Mouse (Mus musculus): ENCODE results near the gene Ube2a. TPM values are rescaled to one million over a fixed set of nuclear protein-coding genes. Genes with fewer than 3 reads are reported as not detected.

The Ube2a gene
- polyA plus RNA-seq, 1 experiment from 2014 or later: 115 TPM

DNA sequence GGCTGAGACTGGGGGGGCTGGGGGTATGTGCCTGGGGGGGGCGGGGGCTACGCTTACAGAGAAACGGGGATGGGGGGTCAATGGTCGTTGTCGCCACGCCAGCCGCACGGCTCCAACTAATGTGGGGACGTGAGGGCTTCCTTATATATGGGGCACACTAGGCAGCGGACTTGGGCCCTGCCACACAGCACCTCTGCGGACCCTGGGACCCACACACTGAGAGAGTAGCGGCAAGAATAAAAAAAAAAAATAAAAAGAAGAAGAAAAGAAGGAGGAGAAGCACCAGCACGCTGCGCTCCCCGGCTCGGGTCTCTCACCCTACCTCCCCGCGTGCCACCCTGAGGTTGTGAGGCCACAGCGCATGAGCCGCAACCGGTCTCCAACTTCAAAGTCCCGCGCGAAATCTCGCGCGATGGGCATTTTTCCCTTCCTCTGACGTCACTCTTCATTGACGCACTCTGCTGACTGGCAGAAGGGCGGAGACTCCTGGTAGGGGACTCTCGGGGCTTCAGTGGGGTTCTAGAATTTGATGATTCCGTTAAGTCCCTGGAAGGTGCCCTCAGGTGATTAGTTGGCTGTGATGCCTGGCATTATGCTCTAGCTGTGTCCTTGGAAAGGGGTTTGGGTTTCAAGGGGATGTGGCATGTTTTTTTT is 29.5 kb downstream of the Ube2a start:
- ATAC-seq (ENCODE audit: low FRiP score, low read depth): peak; percentile 96
- 17% methylated on average over 30 of the region's 32 CpGs for WGBS
- Histone ChIP-seq H3K9ac (peak overlapping the region; percentile 68), H3K4me2 (peak overlapping the region; percentile 55), H3K4me3 (peak overlapping the region; percentile 58), H3K27me3 (no peaks in the 10 kb centered on the region), H3K36me3 (no peaks in the 10 kb centered on the region), H3K9me3 (no peaks in the 10 kb centered on the region), H3K4me1 (replicated peaks) (peaks cover 9% of the 10 kb centered on the region), H3K27ac (replicated peaks) (peak overlapping the region; percentile 87)

DNA sequence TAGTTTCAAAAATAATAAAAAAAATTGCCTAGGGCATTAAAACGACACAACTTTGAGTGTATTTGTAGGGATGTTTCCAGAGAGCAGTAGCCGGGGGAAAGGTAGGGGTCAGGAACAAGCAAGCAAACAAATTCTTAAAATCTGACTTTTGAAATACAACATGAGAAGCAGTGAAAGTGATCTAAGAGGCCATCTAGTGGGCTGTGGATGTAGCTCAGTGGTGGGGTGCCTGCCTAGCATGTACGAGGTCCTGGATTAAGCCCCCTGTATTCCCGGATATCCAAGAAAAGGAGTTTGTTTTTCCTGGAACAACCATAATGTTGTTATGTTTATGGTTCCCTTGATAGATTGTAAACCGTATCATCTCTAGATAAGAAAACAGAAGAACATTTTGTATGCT is 32.8 kb downstream of the Ube2a start:
- 36% methylated on average over 5 of the region's 5 CpGs for WGBS
- no peaks in the 10 kb centered on the region for H3K27me3 ChIP-seq
- H3K9me3 ChIP-seq: no peaks in the 10 kb centered on the region
- no peak overlapping the region for H3K4me3 ChIP-seq
- no peak for ATAC-seq (ENCODE audit: low FRiP score, low read depth)
- H3K9ac ChIP-seq: no peak overlapping the region
- no peaks in the 10 kb centered on the region for H3K4me1 ChIP-seq (replicated peaks)
- no peak overlapping the region for H3K27ac ChIP-seq (replicated peaks)
- H3K36me3 ChIP-seq: no peaks in the 10 kb centered on the region
- no peak overlapping the region for H3K4me2 ChIP-seq

DNA sequence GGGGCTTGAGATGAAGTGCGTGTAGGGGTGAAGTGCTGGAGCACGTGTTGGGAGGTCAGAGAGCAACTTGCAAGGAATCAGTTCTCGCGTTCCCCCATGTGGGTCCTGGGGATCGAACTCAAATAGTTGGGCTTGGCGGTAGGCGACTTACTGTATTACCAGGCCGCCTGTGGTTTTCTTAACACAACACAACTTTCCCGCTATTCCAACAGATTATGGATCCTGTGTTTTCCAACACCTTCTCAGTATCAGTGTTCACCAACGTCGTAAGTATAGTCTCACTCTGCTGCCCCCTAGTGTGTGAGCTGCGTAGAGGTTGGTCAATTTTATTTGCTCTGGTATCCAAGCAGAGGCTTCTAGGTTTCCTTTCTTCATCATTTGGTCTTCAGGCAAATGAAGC is 37.6 kb downstream of the Ube2a start:
- H3K27ac ChIP-seq (replicated peaks): no peak overlapping the region
- H3K4me2 ChIP-seq: no peak overlapping the region
- no peaks in the 10 kb centered on the region for H3K4me1 ChIP-seq (replicated peaks)
- H3K36me3 ChIP-seq: no peaks in the 10 kb centered on the region
- 48% methylated on average over 12 of the region's 12 CpGs for WGBS
- no peaks in the 10 kb centered on the region for H3K9me3 ChIP-seq
- no peak overlapping the region for H3K9ac ChIP-seq
- no peaks in the 10 kb centered on the region for H3K27me3 ChIP-seq
- no peak overlapping the region for H3K4me3 ChIP-seq
- ATAC-seq (ENCODE audit: low FRiP score, low read depth): no peak

DNA sequence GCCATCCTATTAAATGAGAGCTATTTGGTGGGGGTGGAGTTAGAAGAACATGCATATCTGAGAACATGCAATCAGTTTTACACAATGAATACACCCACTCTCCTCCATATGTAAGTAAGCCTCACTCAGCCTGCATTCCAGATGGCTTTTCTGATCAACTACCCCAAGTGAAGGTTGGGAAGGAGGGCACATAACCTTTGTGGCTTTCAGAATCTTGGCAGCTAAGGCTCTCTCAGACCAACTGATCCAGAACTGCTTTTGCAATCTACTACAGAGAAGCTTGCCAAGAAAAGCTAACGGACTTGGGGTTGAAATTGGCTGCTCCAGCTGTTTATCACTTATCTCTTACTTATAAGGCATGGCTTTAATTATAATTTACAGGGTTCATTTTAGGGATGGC is 44.0 kb downstream of the Ube2a start:
- Histone ChIP-seq H3K4me1 (replicated peaks) (no peaks in the 10 kb centered on the region), H3K27ac (replicated peaks) (no peak overlapping the region), H3K4me2 (no peak overlapping the region), H3K27me3 (no peaks in the 10 kb centered on the region), H3K4me3 (no peak overlapping the region), H3K9ac (no peak overlapping the region), H3K9me3 (no peaks in the 10 kb centered on the region), H3K36me3 (no peaks in the 10 kb centered on the region)
- no peak for ATAC-seq (ENCODE audit: low FRiP score, low read depth)
- 77% methylated on average over 1 of the region's 1 CpGs for WGBS

DNA sequence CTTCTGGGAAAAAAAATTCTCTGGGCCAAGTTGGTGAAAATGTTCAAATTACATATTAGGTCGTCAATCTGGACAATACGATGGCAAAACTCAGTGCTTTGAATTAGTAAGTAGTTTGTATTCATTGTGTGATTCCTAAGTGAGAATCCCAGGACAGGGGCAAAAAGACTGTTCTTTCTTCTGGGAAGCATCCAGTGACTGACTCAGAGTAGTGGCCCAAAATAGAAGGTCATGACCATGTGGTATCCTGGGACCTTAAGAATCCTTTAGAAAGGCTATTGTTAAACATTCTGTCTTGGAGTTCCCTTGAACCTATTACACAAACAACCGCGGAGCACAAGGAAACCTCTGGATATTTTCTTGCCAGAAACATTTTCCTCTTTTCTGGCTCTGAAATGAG is 47.6 kb downstream of the Ube2a start:
- WGBS: 91% methylated on average over 4 of the region's 4 CpGs
- Histone ChIP-seq H3K4me2 (no peak overlapping the region), H3K36me3 (no peaks in the 10 kb centered on the region), H3K4me1 (replicated peaks) (no peaks in the 10 kb centered on the region), H3K9me3 (no peaks in the 10 kb centered on the region), H3K9ac (no peak overlapping the region), H3K27ac (replicated peaks) (no peak overlapping the region), H3K4me3 (no peak overlapping the region), H3K27me3 (no peaks in the 10 kb centered on the region)
- no peak for ATAC-seq (ENCODE audit: low FRiP score, low read depth)

DNA sequence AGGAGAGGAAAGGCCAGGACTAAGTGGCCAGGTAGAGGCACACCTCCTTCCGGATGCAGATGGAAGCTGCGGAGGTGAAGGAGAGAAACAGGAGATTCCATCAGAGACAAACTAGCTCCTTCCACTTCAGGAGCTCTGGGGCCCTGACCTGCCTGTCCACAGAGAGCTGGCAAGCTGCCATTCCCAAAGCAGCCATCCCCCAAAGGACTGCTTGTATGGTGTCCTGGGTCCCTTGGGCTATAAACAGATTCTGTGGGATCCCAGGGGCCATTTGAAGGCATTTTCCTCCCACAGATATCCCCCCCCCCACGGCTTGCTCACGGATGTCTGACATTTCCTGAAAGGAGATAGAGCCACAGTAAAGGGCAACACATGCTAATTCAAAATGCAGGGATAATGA is 55.1 kb downstream of the Ube2a start:
- no peak overlapping the region for H3K9ac ChIP-seq
- no peak overlapping the region for H3K4me2 ChIP-seq
- H3K4me1 ChIP-seq (replicated peaks): no peaks in the 10 kb centered on the region
- WGBS: 76% methylated on average over 4 of the region's 4 CpGs
- no peak overlapping the region for H3K4me3 ChIP-seq
- no peaks in the 10 kb centered on the region for H3K27me3 ChIP-seq
- H3K36me3 ChIP-seq: no peaks in the 10 kb centered on the region
- H3K9me3 ChIP-seq: no peaks in the 10 kb centered on the region
- ATAC-seq (ENCODE audit: low FRiP score, low read depth): no peak
- no peak overlapping the region for H3K27ac ChIP-seq (replicated peaks)

DNA sequence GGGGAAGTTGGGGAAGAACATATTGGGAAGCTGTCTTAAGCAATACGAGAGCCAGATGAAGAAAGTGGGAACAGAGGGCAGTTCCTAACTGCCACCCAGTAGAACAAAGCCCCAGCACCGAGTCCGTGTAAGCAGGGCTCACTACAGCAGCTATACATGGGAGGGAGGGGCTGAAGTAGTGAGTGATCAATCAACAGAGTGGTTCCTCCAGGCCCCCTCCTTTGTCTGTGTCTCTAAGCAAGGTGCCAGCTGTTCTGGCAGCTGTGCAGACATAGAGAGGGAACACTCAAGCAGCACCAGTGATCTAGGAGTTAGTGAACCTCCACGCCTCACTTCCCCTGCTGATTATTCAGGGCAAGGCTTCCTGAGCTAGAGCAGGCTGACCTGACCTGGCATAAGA is 56.0 kb downstream of the Ube2a start:
- Histone ChIP-seq H3K4me3 (no peak overlapping the region), H3K27me3 (no peaks in the 10 kb centered on the region), H3K36me3 (no peaks in the 10 kb centered on the region), H3K27ac (replicated peaks) (no peak overlapping the region), H3K9ac (no peak overlapping the region), H3K9me3 (no peaks in the 10 kb centered on the region), H3K4me2 (no peak overlapping the region), H3K4me1 (replicated peaks) (no peaks in the 10 kb centered on the region)
- ATAC-seq (ENCODE audit: low FRiP score, low read depth): no peak
- 63% methylated on average over 4 of the region's 4 CpGs for WGBS

DNA sequence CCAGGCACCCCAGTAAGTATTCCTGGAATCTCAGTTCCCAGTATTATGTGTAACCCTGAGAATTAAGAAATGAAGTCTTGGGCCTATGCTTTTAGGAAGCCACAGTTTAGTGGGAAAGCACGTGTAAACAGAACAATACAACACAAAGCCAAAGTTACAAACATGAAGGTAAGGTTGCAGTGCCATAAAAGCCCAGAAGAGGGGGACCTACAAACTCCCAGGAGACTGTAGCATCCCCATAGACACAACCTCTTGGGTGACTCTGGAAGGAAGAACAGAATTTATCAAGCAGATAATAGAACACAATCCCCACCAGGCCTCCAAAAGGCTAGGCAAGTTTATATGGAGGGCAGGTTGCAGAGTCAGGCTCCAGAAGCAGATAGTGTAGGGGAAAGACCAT is 56.9 kb downstream of the Ube2a start:
- Histone ChIP-seq H3K27ac (replicated peaks) (no peak overlapping the region), H3K36me3 (no peaks in the 10 kb centered on the region), H3K4me3 (no peak overlapping the region), H3K27me3 (no peaks in the 10 kb centered on the region), H3K9ac (no peak overlapping the region), H3K9me3 (no peaks in the 10 kb centered on the region), H3K4me1 (replicated peaks) (no peaks in the 10 kb centered on the region), H3K4me2 (no peak overlapping the region)
- WGBS: 56% methylated on average over 1 of the region's 1 CpGs
- ATAC-seq (ENCODE audit: low FRiP score, low read depth): no peak

Other genes with a start within 250 kb of the Ube2a start
- 6.1 and 6.3 TPM in 2 replicates for gene Akap17b, start 228.5 kb upstream of the Ube2a start, polyA plus RNA-seq (2015; fragmentation: Nextera tagmentation; extraction: Ambion mirVana)
- gene Slc25a43, start 130.2 kb upstream of the Ube2a start, polyA plus RNA-seq (2015; fragmentation: Nextera tagmentation; extraction: Ambion mirVana): 0.44 and 1.3 TPM in 2 replicates
- gene Slc25a5, start 78.2 kb upstream of the Ube2a start, polyA plus RNA-seq (2015; fragmentation: Nextera tagmentation; extraction: Ambion mirVana): 506 and 575 TPM in 2 replicates
- gene C330007P06Rik, start 211 bp downstream of the Ube2a start, polyA plus RNA-seq (2015; fragmentation: Nextera tagmentation; extraction: Ambion mirVana): 21.6 and 22.8 TPM in 2 replicates
- gene Nkrf, start 29.0 kb downstream of the Ube2a start, polyA plus RNA-seq (2015; fragmentation: Nextera tagmentation; extraction: Ambion mirVana): 14.8 and 16.1 TPM in 2 replicates
- gene Sept6, start 117.9 kb downstream of the Ube2a start, polyA plus RNA-seq (2015; fragmentation: Nextera tagmentation; extraction: Ambion mirVana): 68.8 and 73.5 TPM in 2 replicates
- not detected in 2 replicates for gene Sowahd, start 174.9 kb downstream of the Ube2a start, polyA plus RNA-seq (2015; fragmentation: Nextera tagmentation; extraction: Ambion mirVana)
- gene Rpl39, start 211.5 kb downstream of the Ube2a start, polyA plus RNA-seq (2015; fragmentation: Nextera tagmentation; extraction: Ambion mirVana): 265 and 321 TPM in 2 replicates
- 27.2 and 29.7 TPM in 2 replicates for gene Upf3b, start 236.4 kb downstream of the Ube2a start, polyA plus RNA-seq (2015; fragmentation: Nextera tagmentation; extraction: Ambion mirVana)